Mouse (Mus musculus): ENCODE results near the gene Bhlhe40.

DNA sequence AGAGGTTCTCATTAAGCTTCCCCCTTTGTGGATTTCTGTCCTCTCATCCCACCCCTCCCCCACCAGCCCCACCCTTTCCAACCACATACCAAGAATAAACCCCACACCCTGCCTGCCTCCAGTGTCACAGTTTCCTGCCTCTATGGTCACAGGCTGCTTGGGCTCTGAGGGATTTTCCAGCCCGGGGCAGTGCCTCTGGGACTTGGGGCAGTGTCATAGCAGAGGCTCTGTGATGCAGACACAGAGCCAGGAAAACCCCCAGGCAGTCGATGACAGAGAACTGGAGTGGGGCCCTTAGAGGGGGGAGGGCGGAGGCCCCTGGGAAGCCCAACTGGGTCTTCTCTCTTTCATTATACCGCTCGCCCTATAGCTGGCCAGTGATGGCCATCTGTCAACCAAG is 27.9 kb downstream of the Bhlhe40 start:
- TF ChIP-seq CTCF (IDR thresholded peaks at IDR 0.05; ENCODE audit: extremely low read depth, insufficient read depth, insufficient read length, insufficient replicate concordance) (no peak), POLR2A (IDR thresholded peaks at IDR 0.05; ENCODE audit: low read depth, low read length) (no peak)

All from spleen, adult 2 months (tissue).